Mouse (Mus musculus) erythroblast, embryonic 14.5 days (primary cell): ENCODE results near the gene Ctdsp1. TPM values are rescaled to one million over a fixed set of nuclear protein-coding genes. Genes with fewer than 3 reads are reported as not detected.

ENCODE experiments used
- H3K27me3 ChIP-seq: 2 replicates; pipeline ENCODE4 v1.6.1; 2012; ENCODE audit warnings: inconsistent platforms; ENCODE audit not compliant: control insufficient read depth
- H3K36me3 ChIP-seq: 2 replicates; pipeline ENCODE4 v1.6.1; 2012; ENCODE audit warnings: mild to moderate bottlenecking, inconsistent platforms; ENCODE audit not compliant: control insufficient read depth
- H3K4me1 ChIP-seq: 2 replicates; pipeline ENCODE4 v1.6.1; 2012; ENCODE audit warnings: inconsistent platforms; ENCODE audit not compliant: control insufficient read depth
- H3K4me3 ChIP-seq: replicated peaks from 2 replicates; pipeline ENCODE3; 2012; ENCODE audit warnings: moderate library complexity, mild to moderate bottlenecking, inconsistent platforms
- H3K9me3 ChIP-seq: 2 replicates; pipeline ENCODE4 v1.6.1; 2012; ENCODE audit warnings: low read length, inconsistent platforms, mixed read lengths; ENCODE audit not compliant: control insufficient read depth
- GATA1 ChIP-seq: IDR thresholded peaks from 2 replicates; pipeline ENCODE4 v1.6.1; 2012; ENCODE audit warnings: low read length, inconsistent platforms, mixed read lengths
- TAL1 ChIP-seq: IDR thresholded peaks from 3 replicates; pipeline ENCODE4 v1.6.1; 2012; ENCODE audit warnings: low read length, inconsistent platforms, mixed read lengths
- polyA plus RNA-seq: library from polyadenylated mRNA; stranded (reverse); fragments of >175 nt; gene quantifications from 2 replicates; pipeline ENCODE4 v1.2.3, GENCODE M21; 2012

Gene Ctdsp1
- polyA plus RNA-seq, 1 experiment = 33.4 TPM

DNA sequence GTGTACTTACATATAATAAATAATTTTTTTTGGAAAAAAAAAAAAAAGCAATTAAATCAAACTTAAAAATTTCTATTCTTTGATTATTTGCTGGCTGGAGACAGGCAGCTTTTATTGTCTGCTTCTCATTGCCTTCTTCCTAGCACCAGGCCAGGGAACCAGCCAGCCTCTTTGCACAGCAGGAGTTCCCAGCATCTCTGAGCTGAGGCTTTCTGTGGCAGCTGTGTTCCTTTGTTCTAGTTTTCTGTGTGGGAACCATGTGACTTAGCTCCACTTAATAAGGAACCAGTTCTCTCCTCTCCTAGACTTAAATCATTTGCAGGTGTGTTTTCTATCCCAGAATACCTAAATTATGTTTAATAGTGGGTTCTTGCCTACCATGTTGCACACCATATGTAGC is 33.8 kb upstream of the Ctdsp1 start:
- Histone ChIP-seq H3K4me3 (no peak overlapping the region), H3K9me3 (no peaks in the 10 kb centered on the region), H3K36me3 (no peaks in the 10 kb centered on the region), H3K27me3 (no peaks in the 10 kb centered on the region), H3K4me1 (no peaks in the 10 kb centered on the region; the same call in 1 of the 2 replicates)
- TF ChIP-seq GATA1 = no peak
- no peak for TF ChIP-seq TAL1

DNA sequence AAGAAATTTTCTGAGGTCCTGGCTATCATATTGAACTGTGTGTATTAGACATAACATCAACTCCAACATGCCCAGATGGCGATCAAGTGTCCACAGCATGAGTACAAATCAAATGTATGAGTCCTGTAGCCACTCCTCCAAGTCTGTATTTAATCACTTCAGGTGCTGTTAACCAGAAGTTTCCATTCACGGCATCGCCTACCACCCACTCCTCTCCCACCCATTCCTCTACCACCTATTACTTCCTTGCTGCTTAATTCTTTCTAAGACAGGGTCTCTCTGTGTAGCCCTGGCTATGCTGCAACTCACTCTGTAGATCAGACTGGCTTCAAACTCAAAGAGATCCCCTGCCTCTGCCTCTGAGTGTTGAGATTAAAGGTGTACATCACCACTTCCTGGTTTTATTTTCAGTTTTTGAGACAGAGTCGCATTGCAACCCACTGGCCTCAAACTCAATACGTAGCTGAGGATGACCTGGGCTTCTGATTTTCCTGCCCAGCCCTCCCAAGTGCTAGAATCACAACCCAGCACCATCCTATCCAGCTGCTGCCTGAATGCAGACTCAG is 31.3 kb upstream of the Ctdsp1 start:
- TF ChIP-seq GATA1 = no peak
- TF ChIP-seq TAL1 = no peak
- H3K27me3 ChIP-seq = no peaks in the 10 kb centered on the region
- H3K36me3 ChIP-seq = no peaks in the 10 kb centered on the region
- H3K4me1 ChIP-seq = no peaks in the 10 kb centered on the region; the same call in 1 of the 2 replicates
- no peaks in the 10 kb centered on the region for H3K9me3 ChIP-seq
- H3K4me3 ChIP-seq = no peak overlapping the region

DNA sequence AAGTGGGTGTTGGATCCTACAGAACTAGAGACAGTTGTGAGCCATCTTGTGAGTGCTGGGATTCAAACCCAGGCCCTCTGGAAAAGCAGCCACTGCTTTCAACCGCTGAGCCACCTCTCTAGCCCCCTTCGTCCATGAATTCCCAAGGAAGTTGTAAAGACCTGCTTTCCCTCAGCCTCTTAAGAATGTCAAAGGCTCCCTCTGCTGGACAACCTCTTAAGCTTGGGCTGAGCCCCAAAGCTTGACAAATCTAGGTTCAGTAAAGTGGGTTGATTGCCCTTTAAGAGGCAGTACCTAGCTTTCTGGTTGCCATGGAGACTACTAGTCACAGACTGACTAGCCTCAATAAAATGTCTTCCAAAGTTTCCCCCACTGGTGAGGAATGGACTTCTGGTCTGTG is 29.5 kb upstream of the Ctdsp1 start, which contains the start of gene Catip:
TSS of gene Catip (plus strand) at position 297 of the 400 bp plus-strand sequence.
- no peaks in the 10 kb centered on the region; the same call in none of the 2 replicates for H3K4me1 ChIP-seq
- H3K4me3 ChIP-seq = no peak within 1 kb of the TSS
- no peaks in the 10 kb centered on the region; the same call in 1 of the 2 replicates for H3K27me3 ChIP-seq
- H3K9me3 ChIP-seq = no peaks in the 10 kb centered on the region
- H3K36me3 ChIP-seq = no peaks in the 10 kb centered on the region
- no peak for TF ChIP-seq TAL1
- TF ChIP-seq GATA1 = no peak

DNA sequence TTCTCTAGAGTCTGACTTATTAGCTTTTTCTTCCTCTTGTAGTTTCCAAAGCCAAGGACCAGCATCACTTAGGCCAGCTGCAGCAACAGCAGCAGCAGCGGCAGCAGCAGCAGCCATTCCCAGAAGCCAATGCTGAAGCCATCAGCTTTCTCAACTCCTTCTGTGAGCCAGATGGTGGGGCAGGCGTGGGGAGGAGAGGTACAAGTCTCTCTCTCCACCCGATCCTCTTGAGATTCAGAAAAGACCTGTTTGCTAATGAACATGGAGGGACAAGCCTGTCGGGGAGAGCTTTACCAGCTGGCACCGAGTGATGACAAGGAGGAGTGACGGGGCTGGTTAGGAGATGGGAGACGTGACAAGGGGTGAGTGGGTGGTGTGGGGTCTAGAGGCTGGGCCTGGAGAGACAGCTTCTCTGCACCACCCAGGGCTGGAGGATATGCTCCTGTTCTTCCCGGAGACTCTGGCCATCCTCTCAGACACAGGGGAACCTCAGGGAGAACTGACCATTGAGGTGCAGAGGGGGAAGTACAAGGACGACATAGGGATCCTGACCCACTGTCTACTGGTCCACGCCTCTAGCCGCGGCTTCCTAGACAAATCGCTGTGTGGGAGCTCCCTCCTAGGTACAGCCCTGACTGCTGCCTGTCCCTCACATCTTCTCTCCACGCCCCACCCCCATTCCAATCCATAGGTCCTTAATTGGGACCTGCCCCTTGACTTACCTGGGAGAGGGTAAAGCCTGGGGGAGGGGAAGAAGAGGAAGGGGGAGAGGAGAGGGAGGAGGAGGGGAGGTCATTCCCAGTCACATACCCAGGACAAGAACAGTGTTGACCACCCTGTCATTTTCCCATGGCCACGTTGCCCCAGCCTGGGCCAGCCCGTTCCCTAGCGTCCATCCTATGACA is 28.7 kb upstream of the Ctdsp1 start:
- no peak overlapping the region for H3K4me3 ChIP-seq
- TF ChIP-seq TAL1 = no peak
- no peak for TF ChIP-seq GATA1
- H3K27me3 ChIP-seq = peaks cover 2% of the 10 kb centered on the region
- H3K9me3 ChIP-seq = no peaks in the 10 kb centered on the region
- H3K36me3 ChIP-seq = no peaks in the 10 kb centered on the region
- H3K4me1 ChIP-seq = peaks cover 4% of the 10 kb centered on the region

- Histone ChIP-seq H3K27me3 (peaks cover 9% of the 10 kb centered on the region), H3K9me3 (no peaks in the 10 kb centered on the region), H3K4me3 (no peak overlapping the region), H3K4me1 (peaks cover 12% of the 10 kb centered on the region), H3K36me3 (no peaks in the 10 kb centered on the region)
- TF ChIP-seq GATA1 (no peak), TAL1 (no peak)
These were observed 27.9 kb upstream of the Ctdsp1 start for GRCm38 (mm10) chr1:74363437-74363836.

DNA sequence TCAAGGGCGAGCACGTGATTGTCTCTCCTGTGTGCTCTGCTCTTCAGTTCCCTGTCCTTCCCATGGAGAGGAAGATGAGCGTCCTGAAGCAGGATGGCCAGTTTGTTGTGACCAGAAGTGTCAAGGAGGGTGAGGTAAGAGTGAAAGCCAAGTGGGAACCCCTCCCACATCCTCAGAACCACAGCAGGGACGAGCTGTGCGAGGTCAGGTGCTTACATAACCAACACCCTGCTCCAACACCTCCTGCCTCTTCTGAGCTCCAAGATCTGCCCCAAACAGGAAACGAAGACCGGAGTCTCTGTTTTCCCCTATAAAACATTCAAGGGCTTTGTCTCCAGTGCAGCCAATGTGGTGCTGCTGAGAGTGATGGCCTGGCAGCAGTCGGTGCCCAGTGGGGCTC is 27.0 kb upstream of the Ctdsp1 start:
- no peaks in the 10 kb centered on the region for H3K36me3 ChIP-seq
- TF ChIP-seq GATA1 = no peak
- no peak for TF ChIP-seq TAL1
- peaks cover 16% of the 10 kb centered on the region for H3K4me1 ChIP-seq
- H3K9me3 ChIP-seq = no peaks in the 10 kb centered on the region
- H3K27me3 ChIP-seq = peaks cover 9% of the 10 kb centered on the region
- no peak overlapping the region for H3K4me3 ChIP-seq

DNA sequence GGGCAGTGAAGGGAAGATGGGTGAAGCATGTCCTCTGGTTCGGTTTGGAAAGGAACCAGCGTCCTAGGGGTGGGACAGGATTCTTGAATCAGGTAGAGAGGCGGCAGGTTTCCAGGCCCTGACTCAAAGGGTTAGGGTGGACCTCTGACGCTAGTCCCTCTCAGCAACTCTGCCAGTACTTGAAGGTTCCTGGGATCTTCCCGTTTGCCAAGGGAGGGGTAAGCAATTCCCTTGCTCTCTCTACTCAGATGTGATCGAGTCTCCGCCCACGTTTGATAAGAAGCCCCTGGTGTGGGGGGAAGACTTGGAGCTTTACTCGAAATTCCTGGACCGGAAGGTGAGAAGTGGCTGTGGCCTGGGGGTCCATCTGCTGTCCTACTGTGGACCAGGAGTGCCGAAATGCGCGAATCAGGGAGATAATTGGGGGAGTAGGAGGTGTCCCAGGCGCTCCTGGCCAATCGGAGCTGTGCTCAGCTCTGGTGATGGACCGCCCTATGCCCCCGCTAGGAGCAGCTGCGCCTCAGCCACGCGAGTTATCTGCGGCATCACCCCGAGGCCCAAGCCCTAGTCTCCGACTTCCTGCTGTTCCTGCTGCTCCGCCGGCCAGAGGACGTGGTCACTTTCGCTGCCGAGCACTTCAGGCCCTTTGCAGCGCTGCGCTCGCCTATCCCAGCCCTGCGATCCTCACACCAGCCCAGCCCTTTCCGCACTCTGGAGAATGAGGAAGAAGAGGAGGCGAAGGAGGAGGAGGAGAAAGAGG is 23.2 kb upstream of the Ctdsp1 start:
- Histone ChIP-seq H3K27me3 (peaks cover 11% of the 10 kb centered on the region), H3K9me3 (no peaks in the 10 kb centered on the region), H3K4me1 (peaks cover 16% of the 10 kb centered on the region), H3K36me3 (no peaks in the 10 kb centered on the region), H3K4me3 (peak overlapping the region; percentile 53)
- TF ChIP-seq TAL1 = no peak
- TF ChIP-seq GATA1 = no peak; the same call in 1 of the 2 replicates

GRCm38 (mm10) chr1:74370040-74370439 is 21.3 kb upstream of the Ctdsp1 start:
- TF ChIP-seq GATA1 = no peak
- TF ChIP-seq TAL1 = no peak
- Histone ChIP-seq H3K27me3 (peaks cover 13% of the 10 kb centered on the region), H3K36me3 (no peaks in the 10 kb centered on the region)

GRCm38 (mm10) chr1:74373372-74373771 is 17.9 kb upstream of the Ctdsp1 start:
- TF ChIP-seq TAL1 (no peak), GATA1 (no peak)
- peaks cover 4% of the 10 kb centered on the region for H3K4me1 ChIP-seq
- peaks cover 7% of the 10 kb centered on the region for H3K27me3 ChIP-seq
- H3K36me3 ChIP-seq = no peaks in the 10 kb centered on the region
- no peaks in the 10 kb centered on the region for H3K9me3 ChIP-seq
- no peak overlapping the region for H3K4me3 ChIP-seq

More at GRCm38 (mm10) chr1:74370040-74370439, 21.3 kb upstream of the Ctdsp1 start:
- Histone ChIP-seq H3K4me3 (no peak overlapping the region), H3K4me1 (peaks cover 16% of the 10 kb centered on the region), H3K9me3 (no peaks in the 10 kb centered on the region)
